Mouse (Mus musculus) leukemia stem cell, adult 10-12 weeks (primary cell): ENCODE measurements around the gene AW209491. TPM values are rescaled to one million over a fixed set of nuclear protein-coding genes. Genes with fewer than 3 reads are reported as not detected.

Experiments used
- polyA plus RNA-seq: library from polyadenylated mRNA; stranded (reverse); fragments of >175 nt; gene quantifications from 2 replicates; pipeline ENCODE4 v1.2.3, GENCODE M21; 2012; ENCODE audit warnings: low replicate concordance

AW209491 gene
- polyA plus RNA-seq = 0.19 and 0.60 TPM in 2 replicates

DNA sequence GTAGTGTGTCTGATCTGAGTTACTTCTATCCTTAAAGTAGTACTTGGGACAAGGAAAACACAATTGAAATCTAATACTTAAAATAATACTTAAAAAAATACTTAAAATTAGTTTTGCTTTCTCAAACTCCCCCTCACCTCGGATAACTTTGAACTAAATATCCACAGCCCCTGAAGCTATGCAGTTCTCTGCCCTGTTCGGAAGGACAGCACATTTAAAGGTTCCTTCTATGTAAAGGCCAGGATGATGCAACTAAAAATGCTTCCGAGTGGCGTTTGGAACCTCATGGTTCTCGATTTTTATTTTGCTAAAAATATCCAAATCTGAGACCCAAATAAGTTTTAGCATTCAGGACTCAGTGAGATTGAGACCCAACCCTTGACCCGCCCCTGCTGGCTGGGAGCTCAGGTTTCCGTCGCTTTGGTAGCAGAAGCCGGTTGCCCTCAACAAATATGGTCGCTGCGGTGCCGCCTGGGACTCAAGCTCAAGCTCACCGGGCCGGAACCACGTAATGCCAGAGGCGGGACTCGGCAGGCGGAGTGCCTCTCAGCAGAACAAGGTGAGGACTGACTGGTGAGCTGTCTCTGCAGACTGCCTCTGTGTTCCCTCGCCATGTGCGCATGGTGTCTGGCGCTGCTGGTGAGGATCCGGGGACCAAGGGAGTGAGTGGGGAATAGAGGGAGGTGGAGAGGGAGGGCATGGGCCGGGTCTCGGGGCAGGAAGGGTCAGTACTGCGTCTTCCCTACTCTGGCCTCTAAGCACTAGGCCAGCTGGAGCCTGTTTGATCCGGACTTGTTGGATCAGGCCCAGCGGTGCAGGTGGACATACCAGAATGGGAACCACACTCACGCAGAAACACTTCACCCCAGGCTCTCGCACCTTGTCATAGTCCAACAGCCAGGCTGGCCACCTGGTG is at the start of gene AW209491:
TSS of gene AW209491 (plus strand) at position 429 of the 916 bp plus-strand sequence.

GRCm38 (mm10) chr13:14612926-14613529 is 16.9 kb upstream of the AW209491 start, which contains the start of the genes Mrpl32 and Psma2:
TSS of gene Mrpl32 (minus strand) at chr13:14613165.
TSS of gene Psma2 (plus strand) at chr13:14613240.

Other genes with a start within 250 kb of the AW209491 start
- not detected in 2 replicates for gene Hecw1, start 106.9 kb upstream of the AW209491 start, polyA plus RNA-seq
- gene Mrpl32, start 17.0 kb upstream of the AW209491 start, polyA plus RNA-seq = 0.65 and 39.2 TPM in 2 replicates
- 1.8 and 3.0 TPM in 2 replicates for gene Psma2, start 16.9 kb upstream of the AW209491 start, polyA plus RNA-seq